Mouse (Mus musculus) cerebellum, postnatal 36 days (tissue): ENCODE measurements at regions not wholly inside any gene's neighbourhood (a gene's known extent, or its start where the extent isn't known, plus 50 kb on each side); places are given as distances from the start of the nearest gene placed in this dataset.

ENCODE experiments used
- DNase-seq, 2 experiments: peaks; one replicate each; pipeline ENCODE4 v3.0.0; 2021 to 2022; ENCODE audit warnings: mixed read lengths in 2 of 2

DNA sequence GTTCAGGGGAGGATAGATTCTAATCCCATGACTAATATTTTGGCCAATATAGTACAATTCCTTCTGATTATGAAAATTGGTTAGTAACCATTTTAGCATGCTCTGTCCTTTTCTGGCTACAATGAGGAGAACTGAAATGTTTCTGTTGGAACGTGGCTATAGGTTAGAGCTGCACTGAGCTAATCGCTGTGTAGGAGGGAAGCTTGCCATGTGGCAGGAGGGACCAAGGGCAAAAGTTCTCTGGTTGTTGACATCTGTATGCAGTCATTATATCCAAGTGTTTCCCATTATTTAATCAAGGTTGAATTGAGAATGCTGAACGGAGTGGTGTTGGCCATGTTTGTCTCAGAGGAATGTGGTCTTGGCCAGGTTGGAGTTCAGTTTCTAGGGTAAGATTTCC lies 253.5 kb downstream of the Fam173b start:
- no peak for DNase-seq

DNA sequence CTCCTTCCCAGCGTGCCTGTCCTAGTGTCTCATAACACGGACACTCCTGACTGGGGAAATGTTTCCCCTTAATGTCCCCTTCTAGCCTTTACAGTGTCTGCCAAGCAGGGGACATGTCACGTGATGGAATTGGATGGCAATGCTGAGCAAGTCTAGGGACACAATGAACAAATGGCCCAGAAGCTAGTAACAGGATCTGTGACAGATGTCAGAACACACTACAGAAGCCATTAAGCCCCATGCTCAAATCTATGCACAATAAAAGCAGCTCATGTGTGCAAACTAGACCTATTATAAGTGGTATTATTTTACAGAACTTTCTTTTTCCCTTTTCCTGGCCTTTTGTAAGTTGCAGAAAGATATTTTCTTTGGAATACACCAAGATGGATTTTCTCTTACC lies 267.4 kb downstream of the Fam173b start:
- no peak for DNase-seq

DNA sequence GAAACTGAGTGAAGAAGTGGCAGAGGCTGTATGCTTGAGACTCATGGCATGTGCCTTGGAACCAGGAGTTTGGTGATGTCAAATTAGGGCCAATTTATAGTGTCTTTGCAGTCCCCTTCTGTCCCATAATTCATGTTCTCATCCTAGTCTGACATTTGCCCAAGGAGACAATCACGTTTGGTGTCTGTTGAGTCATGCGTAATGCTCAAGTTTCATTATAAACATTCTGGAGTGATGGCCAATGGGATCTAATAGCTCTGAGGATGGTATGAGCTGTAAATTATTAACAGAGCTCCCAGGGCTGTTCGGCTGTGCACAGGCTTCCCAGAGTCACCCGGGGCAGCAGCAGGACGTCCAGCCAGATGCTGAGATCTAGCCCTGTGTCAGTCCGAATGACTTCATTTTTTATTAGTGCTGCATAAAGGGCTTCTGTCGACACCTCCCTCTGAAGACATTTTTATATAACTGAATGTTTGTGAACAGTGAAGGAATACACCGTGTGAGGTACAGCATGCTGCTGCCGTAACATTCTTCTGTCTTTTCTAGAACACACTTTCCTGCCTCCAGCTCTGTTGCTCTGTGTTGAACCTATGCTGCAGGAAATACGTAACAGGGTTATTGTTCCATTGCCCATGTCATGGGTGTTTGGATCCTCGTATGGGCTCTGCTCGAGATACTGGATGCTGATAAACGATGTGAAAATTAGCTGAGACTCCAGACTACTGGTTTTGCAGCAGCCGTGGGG lies 268.2 kb downstream of the Fam173b start:
- DNase-seq, result no peak

DNA sequence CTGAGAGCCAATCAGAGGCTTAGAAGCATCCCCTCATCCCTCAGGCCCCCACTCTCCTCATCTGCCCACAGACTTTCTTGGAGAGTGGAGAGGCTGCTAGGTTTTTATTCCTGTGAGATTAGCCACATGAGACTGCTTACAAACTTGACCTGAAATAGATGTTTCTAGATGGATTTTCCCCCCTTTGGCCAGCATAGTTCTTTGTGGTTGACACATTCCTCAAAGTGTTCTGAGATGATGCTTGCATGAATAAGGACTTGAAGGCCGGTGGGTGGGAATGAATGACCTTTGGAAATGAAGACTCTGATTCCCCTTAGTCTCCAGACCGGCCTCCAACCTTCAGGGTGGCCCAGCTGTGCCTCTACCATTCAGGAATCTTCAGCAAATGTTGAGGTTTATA lies 273.8 kb downstream of the Fam173b start:
- no peak for DNase-seq

DNA sequence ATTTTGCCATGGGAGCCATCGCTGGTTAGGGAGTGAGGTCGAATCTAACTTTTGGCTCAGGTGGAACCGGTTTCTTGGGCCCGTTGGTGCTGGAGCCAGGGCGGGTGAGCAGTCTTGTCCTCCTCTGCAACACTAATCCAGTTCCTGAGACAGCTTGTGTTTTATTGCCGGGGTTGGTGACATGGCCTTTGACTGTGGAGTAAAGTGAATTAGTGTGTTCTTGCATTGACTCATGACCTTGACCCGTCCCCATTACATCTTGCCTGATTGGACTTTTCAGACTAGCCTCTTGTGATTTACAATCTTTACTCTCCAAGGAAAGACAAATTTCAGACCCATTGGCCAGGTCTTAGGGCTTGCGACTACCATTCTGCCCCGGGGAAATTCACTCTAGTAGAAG lies 278.8 kb downstream of the Fam173b start:
- DNase-seq, result no peak

DNA sequence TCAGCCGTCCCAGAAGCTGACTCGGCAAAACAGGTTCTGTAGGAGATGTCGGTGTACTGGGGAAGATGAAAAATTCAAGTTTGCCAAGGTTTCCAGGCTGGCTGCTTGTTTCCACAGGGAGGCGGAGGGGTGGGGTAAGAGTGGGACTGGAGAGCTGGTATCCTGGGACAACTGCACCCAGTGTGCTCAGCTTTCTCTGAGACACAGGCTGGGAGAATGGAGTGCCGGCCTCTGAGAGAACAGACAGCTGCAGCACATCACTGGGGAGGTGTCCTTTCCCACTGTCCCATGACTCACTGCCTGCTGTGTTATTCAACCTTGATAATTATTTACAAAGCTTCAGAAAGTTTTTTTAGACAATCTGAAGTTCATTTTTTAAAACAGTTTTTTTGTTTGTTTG lies 280.7 kb downstream of the Fam173b start:
- no peak for DNase-seq

DNA sequence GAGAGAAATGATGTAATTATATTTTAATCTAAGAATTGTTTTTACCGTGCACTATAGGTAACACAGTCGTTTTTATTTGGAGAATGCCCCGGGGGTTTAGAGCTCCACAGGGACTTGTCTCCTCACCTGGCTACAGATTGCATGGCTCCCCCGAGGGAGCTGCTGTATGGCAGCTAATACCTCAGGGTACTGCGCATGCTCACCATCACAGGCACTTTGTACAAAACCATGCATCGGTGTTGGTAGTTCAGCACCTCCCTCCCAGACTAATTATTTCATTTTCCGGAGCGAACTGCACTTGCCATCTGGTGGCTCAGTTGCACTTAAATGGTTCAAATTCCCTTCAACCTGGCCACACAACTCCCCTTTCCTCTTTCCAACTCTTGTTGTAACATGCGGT lies 281.9 kb downstream of the Fam173b start:
- peak; percentile 27 to 36 for DNase-seq

DNA sequence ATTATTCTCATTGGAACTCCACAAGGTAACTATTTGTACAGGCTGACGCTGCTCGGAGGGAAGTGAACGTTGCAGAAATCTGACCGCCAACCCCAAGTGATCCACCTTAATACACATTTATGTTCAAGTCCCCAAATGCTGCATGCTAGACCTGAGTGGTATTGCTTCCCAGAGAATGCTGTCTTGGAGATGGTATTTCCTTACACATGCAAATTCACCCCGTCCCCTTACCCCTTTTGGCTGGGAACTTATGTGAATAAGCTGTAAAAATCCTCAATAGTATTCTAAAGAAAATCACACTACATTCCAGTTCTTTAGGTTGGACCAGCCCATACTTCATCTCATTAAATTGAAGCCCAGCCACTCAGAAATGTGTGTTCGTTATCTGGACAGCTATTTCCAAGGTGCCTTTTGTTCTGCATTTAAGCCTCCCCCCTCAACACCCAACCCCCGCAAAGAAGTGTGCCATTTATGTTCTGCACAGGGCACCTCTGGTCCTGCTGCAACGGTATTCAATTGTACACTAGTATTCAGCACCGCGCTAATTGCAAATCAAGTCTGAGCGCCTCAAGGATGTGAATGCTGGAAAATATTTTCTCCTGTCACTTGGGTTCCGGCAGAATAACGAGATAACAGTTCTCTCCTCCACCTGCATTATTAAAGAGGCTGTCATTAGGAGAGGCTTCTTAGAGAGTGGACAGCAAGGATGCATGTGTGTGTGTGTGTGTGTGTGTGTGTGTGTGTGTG lies 278.0 kb upstream of the Tas2r119 start:
- no peak for DNase-seq

DNA sequence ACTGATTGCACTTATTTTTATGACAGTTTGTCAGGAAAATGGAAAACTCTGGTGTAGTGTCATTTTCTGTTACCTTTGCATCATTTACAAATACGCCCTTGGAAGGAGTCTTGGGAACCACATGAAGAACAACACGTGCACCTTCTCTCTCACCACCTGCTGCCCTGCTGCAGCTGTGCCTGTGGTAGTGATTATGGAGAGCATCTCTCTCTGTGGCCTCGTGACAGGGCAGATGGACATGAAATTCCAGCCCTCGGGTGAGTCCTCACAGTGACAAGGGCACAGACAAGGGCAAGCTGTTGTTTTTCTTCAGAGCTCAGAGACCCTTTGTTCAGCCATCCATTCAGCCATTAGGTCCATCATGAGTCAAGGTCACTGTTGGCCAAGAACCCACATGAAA lies 276.8 kb upstream of the Tas2r119 start:
- DNase-seq, result no peak

DNA sequence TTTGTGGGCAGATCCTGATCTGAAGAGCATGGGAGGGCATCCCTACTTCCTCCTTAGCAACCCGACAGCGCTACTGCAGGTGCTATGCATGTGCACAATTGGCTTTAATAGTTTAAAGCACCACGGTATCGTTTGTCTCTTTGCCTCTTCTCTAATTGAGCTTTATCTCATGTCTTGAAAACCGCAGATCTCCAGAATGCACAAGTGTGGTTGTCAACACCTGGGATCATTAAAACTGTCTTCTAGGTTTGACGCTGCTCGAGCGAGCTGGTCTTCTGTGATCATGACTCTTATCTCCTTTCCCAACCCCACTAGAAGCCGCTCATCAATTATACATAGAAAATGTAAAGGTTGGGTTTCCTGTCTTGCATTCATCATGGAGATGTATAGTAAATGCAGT lies 268.7 kb upstream of the Tas2r119 start:
- no peak for DNase-seq

DNA sequence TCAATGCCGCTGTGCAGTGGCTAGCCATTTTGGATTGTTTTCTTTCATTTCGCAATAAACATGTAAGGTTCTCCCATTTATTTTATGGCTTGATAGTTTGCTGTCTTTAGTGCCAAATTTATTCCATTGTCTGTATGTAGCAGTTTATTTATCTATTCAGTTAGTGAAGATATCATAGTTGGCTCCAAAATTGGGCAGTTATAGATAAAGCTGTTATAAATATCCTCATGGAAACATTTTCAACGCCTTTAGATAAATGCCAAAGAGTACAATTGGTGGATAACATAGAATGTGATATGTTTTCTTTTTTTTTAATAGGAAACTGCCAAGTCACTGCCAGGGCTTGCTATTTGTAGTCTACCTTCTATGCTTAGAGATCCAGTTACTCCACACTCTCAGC lies 265.1 kb upstream of the Tas2r119 start:
- DNase-seq, result no peak

DNA sequence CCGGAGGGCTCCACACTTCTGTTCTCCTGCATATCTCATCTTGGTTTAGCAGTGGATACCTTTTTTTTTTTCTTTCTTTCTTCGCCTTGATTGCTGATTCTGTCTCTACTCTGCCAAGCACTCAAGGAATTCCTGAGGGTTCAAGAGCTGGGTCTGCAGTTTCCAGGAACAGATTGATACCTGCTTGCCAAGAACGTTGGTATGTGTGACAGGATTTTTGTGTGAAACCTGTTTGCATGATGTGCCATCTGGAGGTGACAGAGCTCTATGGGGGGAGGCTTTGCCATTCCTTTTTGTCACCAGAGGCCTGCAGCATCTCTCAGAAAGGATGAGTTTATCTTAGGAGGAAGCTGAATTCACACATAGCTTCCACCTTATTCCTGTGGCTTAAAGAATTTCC lies 255.6 kb upstream of the Tas2r119 start:
- peak; percentile 41 to 45 for DNase-seq

DNA sequence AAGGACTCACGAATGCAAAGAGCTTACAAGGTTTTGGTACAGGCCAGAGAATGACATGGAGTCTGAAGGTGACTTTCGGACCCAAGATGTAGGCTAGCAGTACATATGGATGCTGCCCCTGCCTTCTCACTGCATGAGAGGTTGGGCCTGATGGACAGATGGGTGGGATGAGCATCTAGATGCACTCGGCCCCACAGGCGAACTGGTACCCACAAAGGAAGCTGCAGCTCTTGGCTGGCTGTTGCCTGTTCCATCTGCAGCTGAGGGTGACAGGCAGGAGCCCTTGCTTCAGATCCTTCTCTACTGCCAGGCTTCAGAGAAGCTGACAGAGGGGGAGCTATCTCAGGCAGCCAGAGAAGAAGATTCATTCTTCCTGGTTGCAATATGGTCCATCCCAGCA lies 216.8 kb upstream of the Tas2r119 start:
- DNase-seq, result no peak

DNA sequence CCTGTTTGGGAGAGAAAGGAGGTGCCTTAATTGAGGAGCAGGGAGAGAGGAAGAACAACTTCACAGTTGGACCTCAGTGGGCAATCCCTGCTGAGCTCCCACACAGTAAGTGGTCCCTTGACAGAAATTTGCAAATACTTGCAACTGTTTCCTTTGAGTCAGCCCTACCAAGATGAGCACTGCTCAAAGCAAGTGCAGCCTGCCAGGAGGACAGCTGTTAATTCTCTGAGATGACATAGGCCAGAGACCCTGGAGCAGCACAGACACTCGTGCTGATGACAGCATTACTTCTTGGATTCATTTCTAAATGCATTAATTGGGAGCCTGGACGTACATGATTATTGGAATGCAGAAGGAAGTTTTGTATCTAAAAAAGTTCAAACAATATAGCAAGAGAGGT lies 215.1 kb upstream of the Tas2r119 start:
- no peak for DNase-seq

DNA sequence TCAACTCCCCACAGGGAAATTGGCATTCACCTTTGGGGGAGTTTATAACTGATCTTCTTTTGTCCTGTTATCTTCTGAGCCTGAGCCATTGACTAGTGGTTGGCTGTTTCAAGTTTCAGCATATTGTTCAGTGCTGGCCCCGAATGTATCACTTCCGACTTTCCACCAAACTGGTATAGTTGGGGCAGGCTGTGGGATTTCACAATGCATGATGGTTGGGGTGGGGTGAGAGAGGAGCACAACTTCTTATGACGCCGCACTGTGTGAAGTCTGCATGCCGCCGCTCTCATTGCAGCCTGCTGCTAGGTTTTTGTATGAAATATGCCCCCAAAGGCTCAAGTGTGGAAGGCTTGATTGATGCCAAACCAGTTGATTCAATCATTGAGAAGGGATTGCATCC lies 212.2 kb upstream of the Tas2r119 start:
- no peak for DNase-seq

DNA sequence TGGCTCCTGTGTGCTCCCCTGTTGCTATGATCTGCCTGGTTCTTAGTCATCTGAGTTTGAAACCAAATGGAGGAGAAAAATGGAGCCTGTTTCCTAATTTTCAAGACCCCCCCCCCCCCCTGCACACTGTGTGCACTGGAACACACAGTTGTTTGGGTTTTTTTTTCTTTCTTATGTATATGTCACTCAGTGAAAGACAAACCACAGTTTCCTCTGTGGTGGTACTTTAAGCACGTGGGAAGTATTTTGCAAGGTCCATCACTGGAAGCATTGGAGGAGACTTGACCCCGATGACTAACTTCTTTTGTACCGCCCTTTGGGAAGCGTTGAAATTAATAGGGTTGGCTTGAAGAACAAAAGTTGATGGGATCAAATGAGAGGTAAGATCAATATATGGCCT lies 211.5 kb upstream of the Tas2r119 start:
- DNase-seq, result no peak

DNA sequence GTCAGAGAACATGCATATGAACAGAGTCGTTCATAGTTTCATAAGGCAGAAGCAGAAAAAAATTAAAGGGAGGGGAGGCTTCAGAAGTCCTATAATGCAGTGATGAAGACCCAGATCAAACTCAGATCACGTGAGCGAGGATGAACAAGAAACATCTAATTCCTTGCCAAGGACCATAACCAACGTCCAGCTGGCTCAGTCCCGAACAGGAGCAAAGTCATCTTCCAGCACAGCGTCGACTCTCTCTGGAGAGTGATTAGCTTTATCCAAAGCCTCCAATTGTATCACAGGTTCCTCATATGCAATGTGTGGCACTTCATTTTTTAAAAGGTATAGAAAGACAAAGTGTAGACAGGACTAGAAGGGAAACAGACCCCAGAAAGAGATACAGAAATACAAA lies 204.2 kb upstream of the Tas2r119 start:
- no peak for DNase-seq

DNA sequence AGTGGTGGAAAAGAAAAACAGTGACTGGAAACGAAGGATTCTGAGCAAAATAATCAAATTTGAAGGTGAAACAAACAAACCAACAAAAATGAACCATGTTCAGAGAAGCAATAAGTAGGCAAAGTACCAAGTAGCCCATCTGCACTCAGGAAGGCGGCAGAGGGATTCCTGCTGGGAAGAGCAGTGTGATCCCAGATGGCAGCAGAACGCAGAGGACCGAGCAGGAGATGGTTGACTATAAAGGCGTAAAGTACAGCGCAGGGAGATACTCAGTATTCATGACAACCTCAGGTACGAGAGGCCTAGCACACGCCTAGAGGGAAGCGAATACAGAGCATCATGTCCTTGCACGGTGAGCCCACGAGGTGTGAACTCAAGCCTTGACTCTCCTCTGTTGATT lies 203.2 kb upstream of the Tas2r119 start:
- DNase-seq, result peak; percentile 81 to 87

DNA sequence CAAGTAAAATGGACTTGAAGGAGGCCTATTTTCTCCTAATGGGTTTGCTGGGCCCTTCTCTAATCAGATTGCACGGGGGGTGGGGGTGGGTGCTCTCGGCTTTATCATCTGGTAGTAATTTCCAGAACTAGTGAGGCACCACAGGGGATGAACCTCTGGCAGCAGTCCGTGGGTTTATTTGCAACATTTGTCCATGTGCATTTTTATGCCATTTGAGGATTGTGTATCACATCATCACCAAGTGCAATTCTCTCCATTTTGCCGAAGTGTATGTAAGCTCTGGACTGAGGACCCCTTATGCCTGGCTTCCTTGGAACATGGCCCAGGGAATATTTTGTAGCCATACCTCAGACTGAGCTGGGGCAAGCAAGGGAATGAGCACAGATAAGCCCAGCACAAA lies 200.6 kb upstream of the Tas2r119 start:
- no peak for DNase-seq

DNA sequence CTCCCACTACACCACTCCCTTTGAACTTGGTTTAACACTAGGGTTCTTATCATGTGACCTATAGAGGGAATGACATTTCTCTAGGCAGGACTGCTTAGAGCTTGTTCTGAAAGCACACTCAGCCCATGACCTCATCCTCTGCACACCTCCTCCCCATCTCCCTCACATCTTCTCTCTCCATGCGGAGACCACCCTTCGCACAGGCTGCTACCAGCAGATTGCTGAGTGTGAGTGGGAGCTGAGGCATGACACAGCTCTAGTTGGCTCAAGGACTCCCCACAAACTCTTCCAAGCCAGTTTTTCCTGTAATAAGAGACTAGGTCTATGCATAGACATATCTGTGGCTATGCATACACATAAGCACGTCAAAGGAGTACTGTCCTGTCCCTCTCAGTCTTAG lies 199.5 kb upstream of the Tas2r119 start:
- DNase-seq, result no peak

DNA sequence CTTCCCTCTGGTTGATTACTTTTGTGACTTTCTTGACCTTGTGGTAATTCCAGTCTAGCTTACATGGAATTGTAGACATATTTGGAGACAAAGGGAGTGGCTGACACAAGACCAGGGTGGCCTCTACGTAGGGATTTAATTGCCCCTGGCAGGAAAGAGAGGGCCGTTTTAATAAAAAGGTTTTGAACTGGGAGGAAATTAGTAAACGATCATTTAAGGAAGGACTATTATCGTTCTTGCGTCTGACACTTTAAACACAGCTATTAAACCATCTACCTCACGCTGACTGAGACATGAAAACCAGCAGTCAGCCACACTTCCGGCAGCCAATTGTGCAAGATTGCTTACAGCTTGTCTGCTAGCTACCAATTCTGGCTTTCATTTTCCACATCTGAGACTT lies 197.1 kb upstream of the Tas2r119 start:
- no peak for DNase-seq

DNA sequence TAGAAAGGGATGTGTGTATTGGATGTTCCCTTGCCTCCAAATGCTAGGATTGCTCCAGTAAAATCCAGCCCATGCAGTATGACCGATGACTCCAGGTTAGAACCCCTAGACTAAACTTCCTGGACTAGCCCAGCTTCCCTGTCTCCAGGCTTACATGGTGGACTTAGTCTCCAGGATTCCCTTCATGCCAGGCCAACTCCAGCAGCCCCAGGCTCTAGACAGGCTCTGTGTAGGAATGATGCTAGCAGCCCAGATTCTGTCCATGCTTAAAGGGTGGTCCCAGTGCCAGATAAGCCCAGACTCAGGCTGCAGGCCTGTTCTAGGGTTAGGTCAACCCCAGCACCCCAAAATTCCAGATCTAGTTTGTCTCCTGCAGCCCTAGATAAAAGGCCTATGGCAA lies 196.3 kb upstream of the Tas2r119 start:
- no peak for DNase-seq

DNA sequence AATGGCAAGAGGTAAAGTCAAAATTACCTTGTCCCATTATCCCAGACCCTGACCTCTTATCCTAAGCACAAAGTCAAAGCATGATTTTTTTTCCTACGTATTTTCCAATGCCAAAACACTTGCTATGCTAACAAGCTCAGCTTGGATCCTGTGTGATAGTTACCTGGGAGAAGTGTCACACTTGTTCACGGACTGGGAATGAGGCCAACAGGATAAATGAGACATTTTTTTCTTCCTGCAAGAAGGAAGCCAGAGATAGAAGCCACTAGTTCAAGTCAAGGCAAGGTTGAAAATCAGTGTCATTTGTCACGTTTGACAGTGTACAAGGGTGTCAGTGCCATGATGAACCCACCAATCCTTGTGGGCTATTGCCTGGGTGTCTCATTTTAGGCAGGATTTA lies 189.8 kb upstream of the Tas2r119 start:
- DNase-seq, result peak in 1 of 2 experiments; percentile 27

DNA sequence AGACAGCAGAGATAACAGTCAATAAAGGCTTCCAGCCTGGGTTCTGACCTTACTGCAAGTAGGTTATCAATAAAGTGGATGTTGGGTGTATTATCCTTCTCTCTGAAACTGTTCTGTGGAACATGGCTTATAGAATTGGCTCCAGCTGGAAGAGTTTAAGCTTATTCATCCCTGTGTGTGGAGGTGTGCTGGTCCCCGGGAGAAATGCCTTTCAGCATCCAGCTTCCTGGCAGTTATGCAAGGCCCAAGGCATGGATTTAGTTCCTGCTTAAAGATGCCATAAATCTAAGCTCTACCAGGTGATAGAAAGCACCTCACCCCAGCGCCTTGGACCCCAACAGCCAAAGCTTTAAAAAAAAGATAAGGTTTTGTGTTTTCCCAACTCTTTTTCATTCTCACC lies 188.0 kb upstream of the Tas2r119 start:
- DNase-seq, result peak in 1 of 2 experiments; percentile 51
